ENCODE assay signal across 8 mouse cellular contexts in genomic region chr8:47851824-47852502, GRCm38 (mm10). TPM values are rescaled to one million over a fixed set of nuclear protein-coding genes. Genes with fewer than 3 reads are reported as not detected.
DNase-seq lines count a peak whose midpoint lies in the region; ATAC-seq lines count a peak whose summit lies in the region.

No protein-coding gene starts in this region.

- no peak overlapping the region for H3K9ac ChIP-seq in kidney, embryonic 14.5 days (ENCODE audit: low read depth, low read length)

- peak; percentile 65; the same call in 1 of the 2 replicates for ATAC-seq in kidney, embryonic 14.5 days (ENCODE audit: low FRiP score, low TSS enrichment)
- ATAC-seq in common myeloid progenitor, adult 5-6 weeks (replicated peaks; ENCODE audit: low read depth, poor library complexity, severe bottlenecking), result peak; percentile 83

- no peaks in the 10 kb centered on the region for H3K9me3 ChIP-seq in kidney, embryonic 14.5 days (ENCODE audit: control insufficient read depth, low read length)

- peaks cover 43% of the 10 kb centered on the region for H3K36me3 ChIP-seq in kidney, embryonic 14.5 days (ENCODE audit: control insufficient read depth, insufficient read depth, low read length)

- no peak overlapping the region; the same call in 1 of the 2 replicates for H3K4me2 ChIP-seq in kidney, embryonic 14.5 days (replicated peaks; ENCODE audit: low read depth, low read length)

- peaks cover 8% of the 10 kb centered on the region; the same call in 1 of the 2 replicates for H3K4me1 ChIP-seq in kidney, embryonic 14.5 days (ENCODE audit: control insufficient read depth, insufficient read depth, low read length)

- no peaks in the 10 kb centered on the region for H3K27me3 ChIP-seq in kidney, embryonic 14.5 days (ENCODE audit: control insufficient read depth, insufficient read depth, low read length)

- 49% methylated on average over 12 of the region's 12 CpGs for WGBS in kidney, embryonic 14.5 days

- no peak for DNase-seq in kidney, adult 18-20 months
- DNase-seq in heart, adult 18-20 months, result peak; percentile 80 to 88
- peak; percentile 35 to 65 for DNase-seq in kidney, postnatal 25 days
- peak; percentile 63 for DNase-seq in lung, postnatal 14 days
- DNase-seq in testis, postnatal 10 days (ENCODE audit: low spot score), result peak; percentile 60
- DNase-seq in retina, embryonic 14.5 days (ENCODE audit: low spot score), result no peak

- 0 out of 2 replicates have a peak overlapping the region, but pooled peaks have one; percentile 32 for H3K27ac ChIP-seq in kidney, embryonic 14.5 days (ENCODE audit: low read depth, low read length)

- no peak overlapping the region for H3K4me3 ChIP-seq in kidney, embryonic 14.5 days (ENCODE audit: low read length)

RNA-seq across cellular contexts. Expression of gene Cldn22, which starts 27.7 kb away (rescaled TPM):
- not detected in 2 replicates for polyA plus RNA-seq in kidney, embryonic 14.5 days (2014; fragmentation: Nextera tagmentation; extraction: Ambion mirVana)
- total RNA-seq in common myeloid progenitor, adult 5-6 weeks (2017), result not detected in 2 replicates
- total RNA-seq in heart, adult 18-20 months (2021), result under 1 TPM in 1 of 2 experiments, not detected in 1; 0.49 TPM

RNA-seq across cellular contexts. Expression of gene Cldn24, which starts 30.0 kb away (rescaled TPM):
- not detected in 2 replicates for polyA plus RNA-seq in kidney, embryonic 14.5 days (2014; fragmentation: Nextera tagmentation; extraction: Ambion mirVana)
- total RNA-seq in common myeloid progenitor, adult 5-6 weeks (2017), result not detected in 2 replicates
- not detected for total RNA-seq in heart, adult 18-20 months (2021)

Comparison
In these comparisons a context has a peak if more than half of its experiments do, and no peak if none do; other contexts are left out.
1. DNase-seq: peak in heart, adult 18-20 months (2 of 2), kidney, postnatal 25 days (2 of 2), lung, postnatal 14 days (single experiment) and testis, postnatal 10 days (single experiment); none in kidney, adult 18-20 months (single experiment) and retina, embryonic 14.5 days (single experiment).